Mouse (Mus musculus): Measurements from ENCODE around the gene Mob3a. TPM values are rescaled to one million over a fixed set of nuclear protein-coding genes. Genes with fewer than 3 reads are reported as not detected.

The Mob3a gene
- polyA plus RNA-seq, 1 experiment from 2014 or later, result 17.3 TPM

GRCm38 (mm10) chr10:80697393-80697787 is 4.4 kb downstream of the Mob3a start:
- Histone ChIP-seq H3K4me3 (ENCODE audit: low read depth, low read length) (peak overlapping the region; percentile 18; the same call in 1 of the 2 replicates), H3K4me1 (ENCODE audit: insufficient read depth) (peaks cover 88% of the 10 kb centered on the region), H3K9ac (replicated peaks) (no peak overlapping the region), H3K9me3 (ENCODE audit: low read length) (no peaks in the 10 kb centered on the region), H3K27me3 (ENCODE audit: insufficient read depth, low read length) (no peaks in the 10 kb centered on the region), H3K27ac (ENCODE audit: low read depth) (peak overlapping the region; percentile 80), H3K4me2 (ENCODE audit: low read depth, low read length) (peak overlapping the region; percentile 65), H3K36me3 (replicated peaks; ENCODE audit: insufficient read depth, low read length) (peaks cover 10% of the 10 kb centered on the region)
- WGBS (ENCODE audit: insufficient replicate concordance), result 74% methylated on average over 8 of the region's 8 CpGs
- ATAC-seq (no peak), DNase-seq (no peak)
- TF ChIP-seq CTCF (IDR thresholded peaks at IDR 0.05; ENCODE audit: low read depth), result no peak
- no peak for TF ChIP-seq EP300 (IDR thresholded peaks at IDR 0.05; ENCODE audit: low read depth)

- Histone ChIP-seq H3K9ac (replicated peaks) (peak overlapping the region; percentile 26), H3K4me2 (ENCODE audit: low read depth, low read length) (peak overlapping the region; percentile 47), H3K27ac (ENCODE audit: low read depth) (peak overlapping the region; percentile 95), H3K4me1 (ENCODE audit: insufficient read depth) (peaks cover 93% of the 10 kb centered on the region), H3K4me3 (ENCODE audit: low read depth, low read length) (no peak overlapping the region), H3K36me3 (replicated peaks; ENCODE audit: insufficient read depth, low read length) (peaks cover 10% of the 10 kb centered on the region), H3K9me3 (ENCODE audit: low read length) (no peaks in the 10 kb centered on the region), H3K27me3 (ENCODE audit: insufficient read depth, low read length) (no peaks in the 10 kb centered on the region)
- 32% methylated on average over 11 of the region's 12 CpGs for WGBS (ENCODE audit: insufficient replicate concordance)
- DNase-seq, result no peak
- no peak for ATAC-seq
- no peak for TF ChIP-seq CTCF (IDR thresholded peaks at IDR 0.05; ENCODE audit: low read depth)
- no peak for TF ChIP-seq EP300 (IDR thresholded peaks at IDR 0.05; ENCODE audit: low read depth)
Observed at GRCm38 (mm10) chr10:80696502-80697392, 5.0 kb downstream of the Mob3a start.

- 37% methylated on average over 10 of the region's 10 CpGs for WGBS (ENCODE audit: insufficient replicate concordance)
- peaks cover 89% of the 10 kb centered on the region for H3K4me1 ChIP-seq (ENCODE audit: insufficient read depth)
- DNase-seq (no peak), ATAC-seq (no peak)
- TF ChIP-seq EP300 (IDR thresholded peaks at IDR 0.05; ENCODE audit: low read depth), result no peak
- no peaks in the 10 kb centered on the region for H3K27me3 ChIP-seq (ENCODE audit: insufficient read depth, low read length)
- peaks cover 12% of the 10 kb centered on the region for H3K36me3 ChIP-seq (replicated peaks; ENCODE audit: insufficient read depth, low read length)
- H3K4me2 ChIP-seq (ENCODE audit: low read depth, low read length), result peak overlapping the region; percentile 47
- H3K27ac ChIP-seq (ENCODE audit: low read depth), result peak overlapping the region; percentile 95
- peak overlapping the region; percentile 26 for H3K9ac ChIP-seq (replicated peaks)
- H3K9me3 ChIP-seq (ENCODE audit: low read length), result no peaks in the 10 kb centered on the region
- H3K4me3 ChIP-seq (ENCODE audit: low read depth, low read length), result no peak overlapping the region
Observed at GRCm38 (mm10) chr10:80695801-80696501, 5.8 kb downstream of the Mob3a start.

- no peak for TF ChIP-seq CTCF (IDR thresholded peaks at IDR 0.05; ENCODE audit: low read depth)
- TF ChIP-seq EP300 (IDR thresholded peaks at IDR 0.05; ENCODE audit: low read depth), result peak; percentile 53; the same call in 1 of the 2 replicates
- 0 out of 2 replicates have a peak overlapping the region, but pooled peaks have one; percentile 8 for H3K4me3 ChIP-seq (ENCODE audit: low read depth, low read length)
- 27% methylated on average over 2 of the region's 2 CpGs for WGBS (ENCODE audit: insufficient replicate concordance)
- ATAC-seq (peak; percentile 37), DNase-seq (peak; percentile 78)
- peak overlapping the region; percentile 48 for H3K9ac ChIP-seq (replicated peaks)
- peaks cover 19% of the 10 kb centered on the region for H3K36me3 ChIP-seq (replicated peaks; ENCODE audit: insufficient read depth, low read length)
- H3K9me3 ChIP-seq (ENCODE audit: low read length), result no peaks in the 10 kb centered on the region
- peak overlapping the region; percentile 95 for H3K27ac ChIP-seq (ENCODE audit: low read depth)
- no peaks in the 10 kb centered on the region for H3K27me3 ChIP-seq (ENCODE audit: insufficient read depth, low read length)
- H3K4me2 ChIP-seq (ENCODE audit: low read depth, low read length), result peak overlapping the region; percentile 50
- H3K4me1 ChIP-seq (ENCODE audit: insufficient read depth), result peaks cover 81% of the 10 kb centered on the region
Observed at GRCm38 (mm10) chr10:80695186-80695585, 6.6 kb downstream of the Mob3a start.

- H3K36me3 ChIP-seq (replicated peaks; ENCODE audit: insufficient read depth, low read length), result peaks cover 28% of the 10 kb centered on the region
- peaks cover 73% of the 10 kb centered on the region for H3K4me1 ChIP-seq (ENCODE audit: insufficient read depth)
- H3K4me2 ChIP-seq (ENCODE audit: low read depth, low read length), result peak overlapping the region; percentile 50
- DNase-seq, result no peak
- no peaks in the 10 kb centered on the region for H3K27me3 ChIP-seq (ENCODE audit: insufficient read depth, low read length)
- 80% methylated on average over 13 of the region's 13 CpGs for WGBS (ENCODE audit: insufficient replicate concordance)
- H3K4me3 ChIP-seq (ENCODE audit: low read depth, low read length), result 0 out of 2 replicates have a peak overlapping the region, but pooled peaks have one; percentile 8
- TF ChIP-seq CTCF (IDR thresholded peaks at IDR 0.05; ENCODE audit: low read depth) (no peak), EP300 (IDR thresholded peaks at IDR 0.05; ENCODE audit: low read depth) (no peak)
- peak overlapping the region; percentile 48 for H3K9ac ChIP-seq (replicated peaks)
- H3K27ac ChIP-seq (ENCODE audit: low read depth), result peak overlapping the region; percentile 95
- no peaks in the 10 kb centered on the region for H3K9me3 ChIP-seq (ENCODE audit: low read length)
- no peak for ATAC-seq
Observed at GRCm38 (mm10) chr10:80694159-80694938, 7.4 kb downstream of the Mob3a start.
